Mouse (Mus musculus) adrenal gland, adult 2 months (tissue): ENCODE data around the gene Fam83d. TPM values are rescaled to one million over a fixed set of nuclear protein-coding genes. Genes with fewer than 3 reads are reported as not detected.

Experiments used
- DNase-seq: peaks from one replicate; pipeline ENCODE4 v3.0.0; 2021
- polyA plus RNA-seq: library from polyadenylated mRNA; depleted of rRNA; stranded (reverse); fragments of >200 nt; gene quantifications from 2 replicates; pipeline ENCODE4 v1.2.3, GENCODE M21; 2012
- total RNA-seq, 2 experiments: library from RNA; stranded (reverse); gene quantifications; 2 replicates each; pipeline ENCODE4 v1.2.3; 2021

The Fam83d gene
- total and polyA plus RNA-seq, 3 experiments = 0.49 to 3.2 (median 0.69) TPM

DNA sequence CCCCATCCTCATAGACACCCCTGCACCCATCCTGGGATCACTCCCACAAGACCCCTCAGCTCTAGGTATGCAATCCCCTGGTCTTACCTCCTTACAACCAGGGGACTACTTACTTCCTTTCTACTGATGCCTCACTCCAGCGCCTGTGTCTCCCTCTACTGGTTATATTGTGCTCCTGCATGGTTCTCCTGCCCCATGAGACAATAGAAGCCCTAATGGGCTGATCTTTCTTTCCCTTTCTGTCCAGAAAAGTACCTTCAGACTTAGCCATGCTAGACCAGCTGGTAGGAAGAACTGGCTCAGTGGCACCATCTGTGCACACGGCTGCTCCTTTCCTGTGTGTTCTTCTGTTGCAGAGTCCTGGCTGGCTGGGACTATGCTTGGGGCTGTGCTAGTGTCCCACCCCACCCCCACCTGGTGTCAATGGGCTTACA is 22.8 kb upstream of the Fam83d start:
- DNase-seq = peak; percentile 31

DNA sequence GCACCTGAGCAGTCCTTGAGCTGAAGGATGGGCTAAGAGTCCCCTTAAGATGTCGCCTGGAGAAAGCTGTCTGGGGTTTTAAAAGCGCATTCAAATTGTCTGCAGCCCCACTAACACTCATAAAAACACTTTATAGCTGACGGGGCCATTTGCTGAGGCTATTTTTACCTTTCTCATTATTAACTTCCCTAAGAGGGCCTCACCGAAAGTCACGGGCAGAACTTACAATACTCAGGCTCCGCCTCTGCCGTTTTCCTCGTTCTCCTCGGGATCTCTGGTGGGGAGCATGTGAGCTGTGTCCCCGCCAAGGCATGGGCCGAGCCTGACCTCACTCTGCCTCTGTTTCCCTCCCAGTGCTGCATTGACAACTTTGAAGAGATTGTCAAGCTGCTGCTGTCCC is 21.7 kb upstream of the Fam83d start:
- DNase-seq = no peak

GRCm38 (mm10) chr2:158749366-158749765 is 18.5 kb upstream of the Fam83d start:
- DNase-seq = no peak

DNA sequence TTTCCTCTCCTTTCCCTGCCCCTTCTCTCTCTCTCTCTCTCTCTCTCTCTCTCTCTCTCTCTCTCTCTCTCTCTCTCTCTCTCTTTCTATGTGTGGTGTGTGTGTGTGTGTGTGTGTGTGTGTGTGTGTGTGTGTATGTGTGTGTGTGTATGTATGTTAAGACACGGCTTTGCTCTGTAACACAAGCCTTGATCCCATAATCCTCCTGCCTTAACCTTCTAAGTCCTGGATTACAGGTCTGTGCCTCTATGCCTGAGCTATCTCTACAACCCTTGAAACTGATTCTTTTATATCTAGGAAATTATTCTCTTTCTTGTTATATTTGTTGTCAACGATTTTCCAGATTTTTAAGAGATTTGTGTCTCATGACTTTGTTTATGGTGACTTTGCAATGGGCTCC is 7.7 kb upstream of the Fam83d start:
- no peak for DNase-seq

DNA sequence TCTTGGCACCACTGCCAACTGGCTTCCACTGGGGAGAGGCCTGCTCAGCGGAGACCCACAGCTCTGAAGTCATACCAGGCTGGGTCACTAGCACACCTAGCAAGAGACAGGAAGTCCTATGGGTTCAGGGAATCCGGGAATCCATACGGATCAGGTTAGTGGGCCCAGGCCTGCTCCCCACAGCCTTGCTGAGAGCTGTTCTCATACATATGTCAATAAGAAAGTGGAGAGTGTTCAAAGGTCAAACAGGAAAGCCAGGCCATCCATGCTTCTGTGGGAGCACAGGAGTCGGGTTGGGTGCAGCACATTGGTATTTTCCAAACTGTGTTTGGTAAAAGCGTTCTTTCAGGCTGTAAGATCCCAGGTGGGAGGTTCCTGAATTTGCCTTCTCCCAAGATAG is 5.6 kb upstream of the Fam83d start:
- no peak for DNase-seq

- DNase-seq = peak; percentile 34
Observed at GRCm38 (mm10) chr2:158768350-158768749, 457 bp downstream of the Fam83d start.

- no peak for DNase-seq
Observed at GRCm38 (mm10) chr2:158768771-158769170, 878 bp downstream of the Fam83d start.

GRCm38 (mm10) chr2:158770126-158770757 is 2.3 kb downstream of the Fam83d start:
- DNase-seq = no peak

DNA sequence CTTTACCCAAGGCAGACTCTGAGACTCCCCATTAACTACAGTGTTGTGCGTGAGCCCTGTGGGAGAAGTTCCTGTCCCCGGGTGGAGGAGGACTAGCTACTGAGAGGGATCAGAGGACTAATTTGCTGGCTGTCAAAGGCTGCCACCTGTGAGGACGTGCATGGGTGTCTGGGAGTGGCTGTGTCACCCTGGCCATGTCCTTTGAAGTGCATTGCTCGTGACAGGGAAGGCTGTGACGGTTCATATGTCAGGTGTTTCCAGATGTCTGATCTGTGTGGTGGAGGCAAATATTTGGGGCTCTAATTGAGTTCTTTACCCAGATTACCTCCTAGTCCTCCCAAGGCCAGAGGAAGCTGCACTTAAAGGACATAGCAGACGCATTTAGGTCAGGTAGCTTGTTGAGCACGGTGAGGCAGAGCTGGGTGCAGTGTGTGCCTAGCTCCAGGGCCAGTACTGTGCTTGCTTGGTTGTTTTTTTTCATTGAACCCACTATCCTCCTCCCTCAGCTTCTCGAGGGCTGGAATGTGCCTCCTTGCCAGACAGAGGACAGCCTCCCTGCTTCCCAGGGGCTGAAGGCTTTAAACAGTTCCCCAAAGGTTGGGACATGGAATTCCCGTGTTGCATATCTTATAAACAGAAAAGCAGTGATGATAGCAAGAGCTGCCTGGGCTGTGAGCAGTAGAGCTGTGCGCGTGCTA is 3.3 kb downstream of the Fam83d start:
- DNase-seq = no peak

GRCm38 (mm10) chr2:158772808-158773207 is 4.9 kb downstream of the Fam83d start:
- no peak for DNase-seq

GRCm38 (mm10) chr2:158774886-158775285 is 7.0 kb downstream of the Fam83d start:
- peak; percentile 62 for DNase-seq

DNA sequence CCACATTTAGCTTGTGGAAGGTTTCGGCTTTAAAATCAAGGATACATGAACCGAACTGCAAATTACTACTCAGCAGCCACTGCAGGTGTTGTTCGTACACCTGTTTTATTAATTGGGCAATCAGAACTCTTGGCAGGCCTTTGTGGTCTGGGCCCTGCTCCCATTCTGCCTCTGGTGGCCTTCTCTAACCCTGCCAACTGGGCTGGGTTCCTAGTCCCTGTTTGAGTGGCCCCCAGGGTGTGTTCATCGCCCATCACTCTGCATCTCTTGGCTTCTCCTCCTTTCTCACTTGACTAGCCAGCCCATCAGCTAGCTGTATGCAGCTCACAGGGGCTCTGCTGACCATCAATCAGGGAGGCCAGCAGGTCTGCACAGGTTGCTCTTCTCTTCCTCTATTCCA is 8.8 kb downstream of the Fam83d start:
- no peak for DNase-seq

DNA sequence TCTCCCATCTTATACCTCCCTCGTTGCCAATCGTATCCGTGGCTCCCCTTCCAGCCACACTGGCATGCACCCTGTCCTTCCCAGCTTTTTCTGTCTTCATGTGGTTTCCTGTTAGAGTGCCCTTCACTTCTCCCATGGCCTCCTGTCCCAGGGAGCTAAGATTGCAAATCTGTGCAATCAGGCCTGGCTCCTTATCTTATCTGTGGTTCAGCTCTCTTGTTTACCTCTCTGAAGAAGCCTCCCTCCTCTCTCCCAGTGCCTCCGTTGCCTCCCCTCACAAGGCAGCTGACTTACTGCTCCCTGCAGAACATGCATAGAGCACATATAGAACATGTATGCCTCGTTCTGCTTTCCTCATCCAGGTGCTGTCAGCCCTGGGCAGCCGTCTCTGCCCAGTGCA is 9.6 kb downstream of the Fam83d start:
- DNase-seq = no peak

DNA sequence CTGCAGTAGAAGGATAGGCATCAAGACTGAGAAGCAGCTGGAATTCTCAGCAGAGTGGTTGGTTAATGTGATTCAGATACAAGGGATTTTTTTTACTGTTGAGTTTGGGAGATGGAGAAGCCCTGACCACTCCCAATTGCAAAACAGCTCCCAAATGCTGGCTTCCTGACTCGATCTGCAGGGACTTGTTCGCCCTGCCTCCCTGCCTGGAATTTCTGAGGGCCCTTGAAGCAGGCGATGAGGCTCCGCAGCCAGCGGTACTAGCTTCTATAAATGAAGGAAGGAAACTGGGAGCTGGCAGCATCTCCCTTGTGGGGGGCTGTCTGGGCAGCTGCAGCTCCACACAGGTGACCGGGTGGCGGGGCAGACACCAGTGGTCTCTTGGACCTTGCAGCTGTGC is 10.5 kb downstream of the Fam83d start:
- DNase-seq = no peak

DNA sequence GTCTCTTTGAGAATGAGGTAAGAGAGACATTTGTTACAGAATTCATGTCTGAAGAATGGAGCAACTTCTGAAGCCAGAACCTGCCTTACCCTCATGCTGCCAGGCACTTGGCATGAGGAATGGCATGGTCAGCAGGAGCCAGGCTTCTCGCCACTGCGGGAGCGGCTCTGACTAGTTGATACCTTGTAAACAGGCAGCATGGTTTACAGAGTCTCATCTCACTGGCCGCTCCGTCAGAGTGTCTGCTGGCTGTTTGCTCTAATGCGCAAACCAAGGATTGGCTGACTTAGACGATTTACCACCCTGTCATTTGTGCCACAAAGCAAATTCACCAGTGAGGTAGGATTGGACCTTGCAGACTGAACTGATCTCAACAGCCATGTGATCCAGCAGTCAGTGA is 13.2 kb downstream of the Fam83d start:
- DNase-seq = no peak

GRCm38 (mm10) chr2:158786927-158787795 is 19.3 kb downstream of the Fam83d start:
- DNase-seq = peak; percentile 34

DNA sequence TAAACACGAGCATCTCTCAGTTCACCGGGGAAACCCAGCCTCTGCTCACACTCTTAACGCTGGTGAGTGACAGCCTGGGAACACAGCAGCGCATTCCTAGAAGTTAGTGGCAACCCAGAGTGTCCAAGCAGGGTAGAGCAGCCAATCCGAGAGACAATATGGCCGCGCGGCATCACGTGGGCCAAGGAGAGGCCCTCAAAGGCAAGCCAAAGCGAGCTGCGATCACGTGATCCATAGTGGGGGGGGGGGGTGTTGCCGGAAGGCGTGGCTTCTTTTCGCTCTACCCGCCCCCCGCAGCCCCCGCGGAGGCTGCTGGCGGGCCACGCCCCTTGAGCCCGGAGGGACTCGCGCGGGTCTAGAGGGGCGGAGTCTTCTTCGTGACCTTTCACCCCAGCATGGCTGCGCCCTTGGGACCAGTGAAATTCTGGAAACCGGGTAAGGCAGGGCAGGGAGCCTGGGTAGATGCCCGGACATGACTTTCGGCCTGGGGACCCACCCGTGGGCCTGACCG is 26.7 kb downstream of the Fam83d start, which contains the start of gene Dhx35:
Gene Dhx35 (plus strand): TSS at position 314 of the 511 bp plus-strand sequence.
- DNase-seq = peak; percentile 96

DNA sequence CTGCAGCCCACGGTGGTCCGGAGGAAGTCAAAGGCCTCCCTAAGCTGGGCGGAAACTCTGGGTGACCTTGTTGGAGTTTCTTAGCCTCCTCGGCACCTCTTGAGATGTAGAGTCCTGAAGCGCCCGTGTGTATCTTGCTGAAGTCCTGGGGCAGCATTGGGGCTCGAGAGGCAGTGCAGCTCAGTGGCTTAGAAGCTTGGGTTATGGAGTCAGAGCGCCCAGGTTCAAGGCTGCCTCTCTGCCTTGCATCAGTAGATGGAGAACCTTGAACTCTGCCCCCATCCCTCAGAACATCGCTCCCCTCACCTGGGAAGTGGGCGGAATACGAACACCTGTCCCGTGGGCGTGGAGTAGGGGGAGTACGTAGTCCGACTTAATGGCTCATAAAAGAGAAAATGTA is 27.1 kb downstream of the Fam83d start:
- DNase-seq = no peak

DNA sequence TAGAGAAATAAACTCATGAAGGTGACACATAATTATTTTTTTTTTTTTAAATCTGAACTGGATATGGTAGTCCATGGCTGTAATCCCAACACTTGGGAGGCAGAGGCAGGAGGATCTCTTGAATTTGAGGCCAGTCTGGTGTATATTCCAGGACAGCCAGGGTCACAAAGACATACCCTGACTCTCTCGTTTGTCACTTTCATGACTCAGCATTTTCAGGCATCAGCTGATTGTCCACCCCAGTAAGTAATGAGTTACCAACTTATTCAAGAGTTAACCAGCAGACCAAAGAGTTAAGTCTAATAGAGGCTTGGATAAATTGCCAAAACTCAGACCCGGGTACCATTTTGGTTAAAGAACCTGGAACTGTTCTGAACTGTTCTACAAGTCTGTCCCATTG is 28.0 kb downstream of the Fam83d start:
- no peak for DNase-seq

DNA sequence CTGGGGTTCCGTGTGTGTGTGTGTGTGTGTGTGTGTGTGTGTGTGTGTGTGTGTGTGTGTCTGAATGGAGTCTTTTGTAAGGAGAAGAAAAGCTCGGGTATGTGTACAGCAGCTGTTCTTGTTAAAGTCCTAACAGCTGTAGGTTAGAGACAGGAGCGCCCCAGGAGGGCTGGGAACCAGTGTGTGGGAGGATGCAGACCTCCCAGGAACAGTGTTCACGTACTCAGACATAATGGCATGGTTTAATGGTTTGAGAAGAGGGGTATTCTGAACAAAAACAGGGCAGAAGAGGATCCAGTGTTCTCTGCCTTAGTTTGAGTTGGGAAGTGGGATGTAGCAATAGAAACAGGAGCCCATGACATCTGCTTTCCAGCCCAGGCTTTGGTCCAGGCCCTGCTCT is 31.4 kb downstream of the Fam83d start:
- no peak for DNase-seq

DNA sequence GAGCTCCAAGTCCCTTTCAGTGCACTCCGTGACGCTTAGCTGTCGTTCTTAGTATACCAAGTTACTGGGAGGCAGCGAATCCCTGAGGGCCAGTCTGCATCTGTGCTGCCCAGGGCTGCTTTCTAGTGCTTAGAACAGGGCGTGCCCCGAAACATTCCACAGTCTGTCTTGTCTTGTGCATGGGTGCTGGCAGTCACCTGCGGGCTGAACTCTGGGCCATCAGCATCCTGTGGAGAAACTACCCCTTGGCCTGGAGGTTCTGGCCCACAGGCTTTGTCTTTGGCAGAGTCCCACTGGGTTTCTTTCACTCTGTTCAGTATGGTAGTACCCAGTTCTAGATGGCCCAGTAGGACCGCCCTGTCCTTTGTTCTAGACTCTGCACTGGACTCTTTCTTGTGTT is 32.9 kb downstream of the Fam83d start:
- DNase-seq = no peak

GRCm38 (mm10) chr2:158803575-158803974 is 35.7 kb downstream of the Fam83d start:
- DNase-seq = no peak

DNA sequence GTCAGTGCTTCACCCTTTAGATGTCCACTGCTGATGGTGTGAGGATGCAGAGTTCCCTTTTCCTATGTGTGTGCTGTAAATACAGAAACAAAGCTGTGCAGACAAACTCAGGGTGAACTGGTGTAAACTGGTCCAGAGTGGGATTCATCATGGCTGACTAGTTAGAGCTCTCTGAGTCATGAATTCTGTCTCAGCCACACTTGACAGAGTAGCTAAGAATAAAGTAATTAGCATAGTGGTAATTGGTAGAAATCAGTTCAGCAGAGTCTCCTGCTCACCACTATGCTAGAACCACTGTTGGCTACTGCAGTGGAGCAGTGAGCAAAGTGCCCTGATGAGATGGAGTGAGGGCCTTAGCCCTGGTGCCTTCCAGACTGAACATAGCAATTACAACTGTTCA is 47.8 kb downstream of the Fam83d start:
- no peak for DNase-seq
